Mouse (Mus musculus): Measurements from ENCODE around the gene Abhd12b.
A peak's percentile ranks its signal among the peaks of the same experiment; 100 is the strongest.

GRCm38 (mm10) chr12:70169969-70170368, 16.0 kb downstream of the Abhd12b start:
- TF ChIP-seq POLR2AphosphoS2 (IDR thresholded peaks at IDR 0.05; ENCODE audit: low read depth, low read length) = no peak
- TF ChIP-seq CTCF (conservative IDR thresholded peaks at IDR 0.05 in 1 of 2, IDR thresholded peaks at IDR 0.05 in 1 of 2; ENCODE audit: low read depth in 2 of 2, low read length in 2 of 2) = peak in 1 of 2 experiments; percentile 41; a peak in 2 of 4 replicates
- TF ChIP-seq UBTF (IDR thresholded peaks at IDR 0.05; ENCODE audit: low read depth, low read length) = no peak
- no peak for TF ChIP-seq MAZ (IDR thresholded peaks at IDR 0.05; ENCODE audit: low read depth, low read length)
- no peak for TF ChIP-seq ETS1 (conservative IDR thresholded peaks at IDR 0.05; ENCODE audit: low read depth, low read length)
- TF ChIP-seq POLR2A (IDR thresholded peaks at IDR 0.05; ENCODE audit: low read depth, low read length) = no peak
- TF ChIP-seq SMC3 (IDR thresholded peaks at IDR 0.05; ENCODE audit: low read depth, low read length) = peak; percentile 17; the same call in 1 of the 2 replicates

Data from CH12.LX (cell line).